Comparison of ENCODE assay signal across 15 mouse cellular contexts in genomic region chr8:117951656-117952055, GRCm38 (mm10).
DNase-seq lines count a peak whose midpoint lies in the region.
"Had no signal": no experiment of that assay in that cellular context is flagged by ENCODE, and none has a peak within 500 bp of the region (broad histone marks: within the 10 kb centered on the region; RNA-seq: fewer than 3 reads in every experiment).

No protein-coding gene starts in this region.

- peak; percentile 21 to 33 for DNase-seq in cerebellum, postnatal 10 days
- DNase-seq in cerebellum, adult 9-11 months: no peak
- DNase-seq in retina, postnatal 1 day: peak; percentile 23
- DNase-seq in retina, embryonic 14.5 days (ENCODE audit: low spot score): no peak
- peak; percentile 67 for DNase-seq in ZHBTc4 (ENCODE audit: low read depth, low spot score)
- DNase-seq in gastrocnemius, adult 8-10 months (ENCODE audit: low spot score in 2 of 2): no peak
- no peak for DNase-seq in right cerebral cortex, postnatal 25 days
- DNase-seq: adrenal gland, adult 2 months; adrenal gland, postnatal 10 days; adrenal gland, postnatal 25 days; B cell, adult 2 months; cerebellum, adult 11-12 months; cerebellum, adult 2 months; cerebellum, adult 9-10 months; forebrain, postnatal 0 days had no signal

Comparison
In these comparisons a context has a peak if more than half of its experiments do, and no peak if none do; other contexts are left out.
1. DNase-seq: peak in cerebellum, postnatal 10 days (2 of 2), retina, postnatal 1 day (single experiment) and ZHBTc4 (single experiment); none in cerebellum, adult 9-11 months (single experiment), retina, embryonic 14.5 days (single experiment), gastrocnemius, adult 8-10 months (0 of 2) and right cerebral cortex, postnatal 25 days (single experiment).